Mouse (Mus musculus): Measurements from ENCODE around the gene Olfr338.

DNA sequence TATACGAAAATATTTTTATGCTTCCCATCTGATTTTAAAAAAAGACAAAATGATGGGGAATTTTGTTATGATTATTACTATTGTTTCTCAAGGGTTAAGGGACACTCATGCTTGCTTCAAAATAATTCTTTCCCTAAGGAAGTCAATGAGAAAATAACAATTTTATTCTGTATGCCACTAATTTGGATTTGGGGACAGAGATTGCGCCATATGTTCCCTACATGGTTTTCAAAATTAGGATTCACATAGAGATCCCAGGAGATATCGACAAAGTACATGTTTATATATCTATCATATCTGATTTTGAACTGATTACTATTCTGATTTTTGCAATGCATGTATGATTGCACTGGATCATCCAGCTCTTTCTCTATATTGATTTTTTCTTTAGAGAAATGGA lies 45.3 kb downstream of the Olfr338 start, which contains the start of gene Olfr339:
- TF ChIP-seq CTCF (IDR thresholded peaks at IDR 0.05), result no peak
- TF ChIP-seq EP300 (IDR thresholded peaks at IDR 0.05), result no peak
